9 mouse cellular contexts compared by ENCODE assay signal in the genomic region with DNA sequence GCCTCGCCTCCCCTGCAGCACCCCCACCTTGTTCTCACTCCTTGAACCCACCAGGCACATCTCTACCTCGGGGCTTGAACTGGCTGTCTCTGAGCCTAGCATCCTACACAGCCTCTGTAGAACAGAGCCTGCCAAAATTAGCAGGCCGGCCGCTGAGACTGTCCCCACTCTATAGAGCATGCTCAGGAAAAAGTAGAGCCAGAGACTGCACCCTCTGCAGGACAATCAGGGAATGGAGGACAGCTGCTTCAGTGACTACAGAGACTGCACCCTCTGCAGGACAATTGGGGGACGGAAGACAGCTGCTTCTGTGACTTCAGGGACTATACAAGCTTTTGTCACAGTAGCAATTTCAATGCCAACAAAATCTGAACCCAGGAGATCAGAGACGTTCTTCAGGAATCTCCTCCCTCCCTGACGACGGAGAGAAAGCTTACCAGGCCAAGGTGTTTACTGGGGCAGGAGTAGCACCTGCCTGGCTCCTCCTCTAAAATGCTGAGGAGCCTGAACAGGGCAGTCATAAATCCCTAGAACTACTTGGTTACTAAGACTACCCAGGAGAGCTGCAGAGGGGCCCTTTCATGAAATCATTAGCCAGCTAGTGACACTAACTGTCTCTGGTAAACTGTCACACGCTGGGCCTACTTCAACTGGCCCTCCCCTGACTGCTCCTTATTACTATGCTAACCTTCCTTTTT. TPM values are rescaled to one million over a fixed set of nuclear protein-coding genes. Genes with fewer than 3 reads are reported as not detected.
DNase-seq lines count a peak whose midpoint lies in the region; ATAC-seq lines count a peak whose summit lies in the region.
"Had no signal": no experiment of that assay in that cellular context is flagged by ENCODE, and none has a peak within 500 bp of the region (broad histone marks: within the 10 kb centered on the region; RNA-seq: fewer than 3 reads in every experiment).

No protein-coding gene starts in this region.

- H3K36me3 ChIP-seq in hindbrain, embryonic 10.5 days, result peaks cover 38% of the 10 kb centered on the region
- H3K36me3 ChIP-seq in lung, embryonic 16.5 days (ENCODE audit: control insufficient read depth, insufficient read depth, low read length), result peaks cover 13% of the 10 kb centered on the region

- H3K4me1 ChIP-seq in hindbrain, embryonic 10.5 days (replicated peaks), result peaks cover 39% of the 10 kb centered on the region
- H3K4me1 ChIP-seq in lung, embryonic 16.5 days (replicated peaks; ENCODE audit: control insufficient read depth, insufficient read depth, low read length), result no peaks in the 10 kb centered on the region; the same call in 1 of the 2 replicates

- 33% methylated on average over 9 of the region's 9 CpGs for WGBS in hindbrain, embryonic 10.5 days
- WGBS in lung, embryonic 16.5 days, result 35% methylated on average over 9 of the region's 9 CpGs

- peak; percentile 87 for DNase-seq in ES-CJ7 (ENCODE audit: low read depth, low spot score)
- peak; percentile 91 to 94 for DNase-seq in cerebellum, adult 18-20 months
- DNase-seq in forelimb bud, embryonic 11.5 days (ENCODE audit: low read depth, low spot score), result peak; percentile 63
- peak; percentile 74 for DNase-seq in hindbrain, embryonic 10.5 days (ENCODE audit: low spot score)
- peak; percentile 90 for DNase-seq in layer of hippocampus, adult 9-10 months (ENCODE audit: low spot score)
- peak; percentile 67 for DNase-seq in ovary, postnatal 14 days (ENCODE audit: low spot score)
- DNase-seq in thymus, postnatal 10 days (ENCODE audit: low spot score in 2 of 2), result peak; percentile 37 to 63

- H3K27ac ChIP-seq in hindbrain, embryonic 10.5 days, result 0 out of 2 replicates have a peak overlapping the region, but pooled peaks have one; percentile 41
- no peak overlapping the region for H3K27ac ChIP-seq in lung, embryonic 16.5 days (ENCODE audit: low read length)
- H3K27ac ChIP-seq: macrophage had no signal

- ATAC-seq in lung, embryonic 16.5 days (ENCODE audit: low read depth), result peak; percentile 70; the same call in 1 of the 2 replicates

- no peak overlapping the region for H3K4me3 ChIP-seq in hindbrain, embryonic 10.5 days
- H3K4me3 ChIP-seq in lung, embryonic 16.5 days (ENCODE audit: low read length), result no peak overlapping the region

- H3K4me2 ChIP-seq in lung, embryonic 16.5 days (ENCODE audit: low read depth, low read length), result no peak overlapping the region

- peaks cover 8% of the 10 kb centered on the region; the same call in 1 of the 2 replicates for H3K9me3 ChIP-seq in hindbrain, embryonic 10.5 days
- H3K9me3 ChIP-seq in lung, embryonic 16.5 days (ENCODE audit: control insufficient read depth, low read length), result peaks cover 2% of the 10 kb centered on the region; the same call in 1 of the 2 replicates

- H3K9ac ChIP-seq in lung, embryonic 16.5 days (ENCODE audit: low read length), result no peak overlapping the region

- no peaks in the 10 kb centered on the region for H3K27me3 ChIP-seq in hindbrain, embryonic 10.5 days (ENCODE audit: insufficient read depth, poor library complexity, severe bottlenecking)
- no peaks in the 10 kb centered on the region for H3K27me3 ChIP-seq in lung, embryonic 16.5 days (ENCODE audit: control insufficient read depth, insufficient read depth, low read depth, low read length)

RNA-seq across cellular contexts. Expression of gene Spdef, which starts 33.0 kb away (rescaled TPM):
- 0.13 and 0.31 TPM in 2 replicates for polyA plus RNA-seq in hindbrain, embryonic 10.5 days (2016; fragmentation: Nextera tagmentation; extraction: Ambion mirVana)
- 2.4 and 2.6 TPM in 2 replicates for polyA plus RNA-seq in lung, embryonic 16.5 days (2015; fragmentation: Nextera tagmentation; extraction: Ambion mirVana)
- polyA plus RNA-seq: macrophage had no signal

RNA-seq across cellular contexts. Expression of gene D17Wsu92e, which starts 58.7 kb away (rescaled TPM):
- 10.7 and 13.0 TPM in 2 replicates for polyA plus RNA-seq in hindbrain, embryonic 10.5 days (2016; fragmentation: Nextera tagmentation; extraction: Ambion mirVana)
- 14.6 and 16.9 TPM in 2 replicates for polyA plus RNA-seq in lung, embryonic 16.5 days (2015; fragmentation: Nextera tagmentation; extraction: Ambion mirVana)
